Mouse (Mus musculus): Measurements from ENCODE around the gene Rab40c. TPM values are rescaled to one million over a fixed set of nuclear protein-coding genes. Genes with fewer than 3 reads are reported as not detected.

Rab40c gene
- total and polyA plus RNA-seq, 3 experiments: 9.3 to 12.4 (median 10.8) TPM

DNA sequence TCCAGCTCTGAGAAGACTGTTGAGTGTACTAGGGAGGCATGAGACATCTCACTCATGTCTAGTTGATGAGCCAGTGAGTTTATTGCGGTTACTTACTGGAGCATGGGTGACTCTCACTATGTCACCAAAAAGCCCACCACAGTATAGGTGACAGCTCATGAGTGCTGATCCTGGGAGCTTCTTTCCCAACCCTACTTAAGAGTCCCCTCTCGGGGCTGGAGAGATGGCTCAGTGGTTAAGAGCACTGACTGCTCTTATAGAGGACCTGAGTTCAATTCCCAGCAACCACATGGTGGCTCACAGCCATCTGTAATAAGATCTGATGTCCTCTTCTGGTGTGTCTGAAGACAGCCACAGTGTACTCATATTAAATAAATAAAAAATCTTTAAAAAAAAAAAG, 49.6 kb downstream of the Rab40c start:
- Histone ChIP-seq H3K9me3 (replicated peaks) (no peaks in the 10 kb centered on the region), H3K27me3 (ENCODE audit: insufficient read depth, low read length) (no peaks in the 10 kb centered on the region; the same call in 1 of the 2 replicates), H3K4me1 (ENCODE audit: insufficient read depth, low read depth, low read length) (peaks cover 51% of the 10 kb centered on the region), H3K36me3 (replicated peaks) (peaks cover 20% of the 10 kb centered on the region), H3K4me3 (ENCODE audit: low read depth, low read length) (no peak overlapping the region)
- TF ChIP-seq POLR2AphosphoS5 (IDR thresholded peaks at IDR 0.05; ENCODE audit: insufficient replicate concordance, low read depth, low read length): no peak
- no peak for TF ChIP-seq CTCF (IDR thresholded peaks at IDR 0.05; ENCODE audit: low read depth, low read length)
- TF ChIP-seq GATA1 (IDR thresholded peaks at IDR 0.05; ENCODE audit: borderline replicate concordance, low read length): no peak
- no peak for TF ChIP-seq GATA2 (IDR thresholded peaks at IDR 0.05; ENCODE audit: borderline replicate concordance, low read depth, low read length)
- no peak for TF ChIP-seq TAL1 (conservative IDR thresholded peaks at IDR 0.05; ENCODE audit: low read depth, low read length)
- DNase-seq (ENCODE audit: low spot score) (no peak), ATAC-seq (ENCODE audit: extremely low read depth, insufficient number of reproducible peaks, low FRiP score, poor library complexity, severe bottlenecking) (no peak)

DNA sequence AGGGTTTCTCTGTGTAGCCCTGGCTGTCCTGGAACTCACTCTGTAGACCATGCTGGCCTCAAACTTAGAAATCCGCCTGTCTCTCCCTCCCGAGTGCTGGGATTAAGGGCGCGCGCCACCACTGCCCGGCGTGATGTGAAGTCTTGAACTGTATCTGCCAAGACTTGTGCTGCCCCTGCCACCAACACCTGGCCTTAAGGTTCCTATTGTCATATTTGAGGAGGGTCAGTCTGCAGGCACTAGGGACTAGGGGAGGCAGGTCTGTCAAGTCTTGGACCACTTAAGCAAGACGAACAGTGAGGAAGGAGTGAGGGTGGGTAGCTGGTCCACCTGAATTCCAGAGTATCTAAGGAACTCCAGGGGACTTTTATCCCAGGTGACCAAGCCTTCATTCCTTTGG, 50.0 kb downstream of the Rab40c start:
- Histone ChIP-seq H3K27me3 (ENCODE audit: insufficient read depth, low read length) (no peaks in the 10 kb centered on the region; the same call in 1 of the 2 replicates), H3K36me3 (replicated peaks) (peaks cover 24% of the 10 kb centered on the region), H3K9me3 (replicated peaks) (no peaks in the 10 kb centered on the region), H3K4me1 (ENCODE audit: insufficient read depth, low read depth, low read length) (peaks cover 48% of the 10 kb centered on the region), H3K4me3 (ENCODE audit: low read depth, low read length) (no peak overlapping the region)
- DNase-seq (ENCODE audit: low spot score) (no peak), ATAC-seq (ENCODE audit: extremely low read depth, insufficient number of reproducible peaks, low FRiP score, poor library complexity, severe bottlenecking) (no peak)
- TF ChIP-seq POLR2AphosphoS5 (IDR thresholded peaks at IDR 0.05; ENCODE audit: insufficient replicate concordance, low read depth, low read length): no peak
- no peak for TF ChIP-seq TAL1 (conservative IDR thresholded peaks at IDR 0.05; ENCODE audit: low read depth, low read length)
- no peak for TF ChIP-seq CTCF (IDR thresholded peaks at IDR 0.05; ENCODE audit: low read depth, low read length)
- no peak for TF ChIP-seq GATA1 (IDR thresholded peaks at IDR 0.05; ENCODE audit: borderline replicate concordance, low read length)
- no peak for TF ChIP-seq GATA2 (IDR thresholded peaks at IDR 0.05; ENCODE audit: borderline replicate concordance, low read depth, low read length)

DNA sequence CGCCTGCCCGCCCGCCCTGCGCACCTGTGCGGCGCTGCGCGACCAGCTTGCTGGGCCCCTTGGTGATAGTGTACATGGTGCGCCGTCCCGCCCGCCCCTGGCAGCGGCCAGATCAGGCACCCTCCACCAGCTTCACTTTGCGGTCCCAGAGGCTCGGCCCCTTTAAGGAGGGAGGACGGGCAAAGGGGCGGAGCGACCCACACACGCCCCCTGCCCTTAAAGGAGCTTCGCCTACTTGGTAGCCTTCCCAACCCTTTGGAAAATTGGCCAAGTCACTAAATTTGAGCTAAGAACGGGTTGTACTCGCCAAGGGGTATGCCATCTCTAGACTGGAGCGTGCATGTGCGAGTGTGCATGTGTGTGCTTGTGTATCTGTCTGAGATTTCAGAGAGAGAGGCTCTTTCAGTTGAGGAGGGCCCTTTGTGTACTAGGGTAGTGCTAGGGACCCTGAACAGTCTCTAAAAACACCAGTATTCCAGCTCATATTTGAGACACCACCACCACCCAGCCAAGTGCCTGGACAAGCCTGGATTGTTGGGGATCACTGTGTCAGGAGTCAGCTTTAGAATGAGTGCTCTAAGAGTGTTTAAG, 50.8 kb downstream of the Rab40c start, which contains the start of gene Mcrip2:
Gene Mcrip2, minus strand, starts transcription at position 164 of the 591 bp plus-strand sequence.
- Histone ChIP-seq H3K9me3 (replicated peaks) (no peaks in the 10 kb centered on the region), H3K4me3 (ENCODE audit: low read depth, low read length) (peak within 1 kb of the TSS; percentile 83), H3K36me3 (replicated peaks) (peaks cover 32% of the 10 kb centered on the region), H3K4me1 (ENCODE audit: insufficient read depth, low read depth, low read length) (peaks cover 40% of the 10 kb centered on the region), H3K27me3 (ENCODE audit: insufficient read depth, low read length) (no peaks in the 10 kb centered on the region; the same call in 1 of the 2 replicates)
- peak; percentile 60 for ATAC-seq (ENCODE audit: extremely low read depth, insufficient number of reproducible peaks, low FRiP score, poor library complexity, severe bottlenecking)
- TF ChIP-seq TAL1 (conservative IDR thresholded peaks at IDR 0.05; ENCODE audit: low read depth, low read length): no peak
- TF ChIP-seq CTCF (IDR thresholded peaks at IDR 0.05; ENCODE audit: low read depth, low read length): no peak
- TF ChIP-seq POLR2AphosphoS5 (IDR thresholded peaks at IDR 0.05; ENCODE audit: insufficient replicate concordance, low read depth, low read length): no peak
- DNase-seq (ENCODE audit: low spot score): peak; percentile 79

DNA sequence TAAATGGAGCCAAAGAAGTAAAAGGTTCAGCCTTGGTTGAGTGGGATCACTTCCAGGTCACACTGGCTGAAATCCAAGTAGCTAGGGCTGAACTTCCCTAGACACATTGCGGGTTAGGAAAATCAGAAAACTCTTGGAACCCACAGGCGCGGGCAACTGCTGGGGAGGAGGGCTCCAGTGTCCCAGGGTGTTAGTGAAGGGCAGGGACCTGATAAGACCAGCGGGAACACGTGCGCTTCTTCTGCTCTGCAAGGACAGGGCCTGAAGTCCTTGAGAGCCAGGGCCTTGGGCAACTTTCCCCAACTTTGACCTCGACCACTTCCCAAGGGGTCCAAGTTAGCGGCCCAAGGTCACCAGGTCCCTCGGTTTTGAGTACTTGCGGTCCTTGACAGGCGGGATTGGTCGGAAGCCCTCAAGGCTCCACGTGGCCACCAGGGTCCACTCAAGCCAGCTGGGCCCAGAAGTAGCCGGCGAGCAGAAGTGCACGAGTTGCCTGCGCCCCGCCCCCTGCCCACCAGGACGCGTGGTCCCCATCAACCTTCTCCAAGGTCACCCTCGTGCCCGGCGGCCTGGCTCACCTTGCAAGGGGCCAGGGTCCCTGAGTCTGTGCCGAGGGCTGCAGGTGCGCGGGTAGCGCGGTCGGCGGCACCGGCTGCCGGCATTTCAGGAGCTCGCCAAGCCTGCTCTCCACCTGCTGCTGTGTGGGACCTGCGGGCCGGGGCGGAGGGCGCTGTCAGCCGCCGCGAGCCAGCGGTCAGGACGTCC, 51.5 kb downstream of the Rab40c start:
- Histone ChIP-seq H3K27me3 (ENCODE audit: insufficient read depth, low read length) (no peaks in the 10 kb centered on the region; the same call in 1 of the 2 replicates), H3K4me3 (ENCODE audit: low read depth, low read length) (peak overlapping the region; percentile 83), H3K4me1 (ENCODE audit: insufficient read depth, low read depth, low read length) (peaks cover 37% of the 10 kb centered on the region), H3K36me3 (replicated peaks) (peaks cover 37% of the 10 kb centered on the region), H3K9me3 (replicated peaks) (no peaks in the 10 kb centered on the region)
- ATAC-seq (ENCODE audit: extremely low read depth, insufficient number of reproducible peaks, low FRiP score, poor library complexity, severe bottlenecking) (no peak), DNase-seq (ENCODE audit: low spot score) (no peak)
- TF ChIP-seq POLR2AphosphoS5 (IDR thresholded peaks at IDR 0.05; ENCODE audit: insufficient replicate concordance, low read depth, low read length): no peak
- TF ChIP-seq GATA1 (IDR thresholded peaks at IDR 0.05; ENCODE audit: borderline replicate concordance, low read length): no peak
- TF ChIP-seq TAL1 (conservative IDR thresholded peaks at IDR 0.05; ENCODE audit: low read depth, low read length): no peak
- no peak for TF ChIP-seq CTCF (IDR thresholded peaks at IDR 0.05; ENCODE audit: low read depth, low read length)

DNA sequence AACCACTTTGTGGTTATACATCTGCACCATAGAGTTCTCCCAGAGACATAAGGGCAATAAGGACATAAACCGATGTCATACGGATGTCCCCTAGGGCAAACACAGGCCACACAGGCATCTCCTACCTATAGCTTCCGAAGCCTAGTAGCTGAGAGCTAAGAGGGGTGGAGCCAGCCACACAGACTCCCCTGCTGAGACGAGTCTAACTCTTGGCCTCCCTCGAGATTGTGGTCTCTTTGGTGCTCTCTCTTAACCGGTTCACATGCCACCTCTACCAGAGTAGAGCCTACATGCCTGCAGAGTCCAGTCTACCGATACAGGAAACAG, 52.1 kb downstream of the Rab40c start:
- H3K4me3 ChIP-seq (ENCODE audit: low read depth, low read length): peak overlapping the region; percentile 83; the same call in 1 of the 2 replicates
- no peak for TF ChIP-seq GATA1 (IDR thresholded peaks at IDR 0.05; ENCODE audit: borderline replicate concordance, low read length)
- no peak for TF ChIP-seq POLR2AphosphoS5 (IDR thresholded peaks at IDR 0.05; ENCODE audit: insufficient replicate concordance, low read depth, low read length)
- no peak for TF ChIP-seq CTCF (IDR thresholded peaks at IDR 0.05; ENCODE audit: low read depth, low read length)
- no peak for TF ChIP-seq GATA2 (IDR thresholded peaks at IDR 0.05; ENCODE audit: borderline replicate concordance, low read depth, low read length)
- TF ChIP-seq TAL1 (conservative IDR thresholded peaks at IDR 0.05; ENCODE audit: low read depth, low read length): no peak
- no peaks in the 10 kb centered on the region; the same call in 1 of the 2 replicates for H3K27me3 ChIP-seq (ENCODE audit: insufficient read depth, low read length)
- peak; percentile 45 for DNase-seq (ENCODE audit: low spot score)
- no peaks in the 10 kb centered on the region for H3K9me3 ChIP-seq (replicated peaks)
- ATAC-seq (ENCODE audit: extremely low read depth, insufficient number of reproducible peaks, low FRiP score, poor library complexity, severe bottlenecking): peak; percentile 4; the same call in 1 of the 2 replicates
- peaks cover 39% of the 10 kb centered on the region for H3K36me3 ChIP-seq (replicated peaks)
- H3K4me1 ChIP-seq (ENCODE audit: insufficient read depth, low read depth, low read length): peaks cover 39% of the 10 kb centered on the region

DNA sequence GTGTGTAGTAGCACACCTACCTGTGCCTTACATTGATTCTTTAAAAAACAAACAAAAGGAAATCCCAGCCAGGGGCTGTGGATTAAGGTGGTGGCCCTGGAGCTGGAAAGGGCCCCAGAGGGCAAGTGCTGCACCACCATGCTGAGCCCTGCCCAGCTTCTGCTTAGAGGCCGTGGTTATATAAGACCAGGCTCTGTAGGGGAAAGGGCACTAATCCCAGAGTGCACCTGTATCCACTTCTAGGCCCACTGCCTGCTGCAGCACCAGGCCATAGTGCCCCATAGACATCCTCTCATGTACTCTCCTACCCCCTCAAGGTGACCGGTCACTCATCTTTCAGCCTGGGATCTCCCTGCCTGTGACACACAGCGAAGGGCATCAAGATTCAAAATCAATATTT, 53.4 kb downstream of the Rab40c start:
- no peak for DNase-seq (ENCODE audit: low spot score)
- TF ChIP-seq CTCF (IDR thresholded peaks at IDR 0.05; ENCODE audit: low read depth, low read length): no peak
- no peak for TF ChIP-seq POLR2AphosphoS5 (IDR thresholded peaks at IDR 0.05; ENCODE audit: insufficient replicate concordance, low read depth, low read length)
- TF ChIP-seq GATA1 (IDR thresholded peaks at IDR 0.05; ENCODE audit: borderline replicate concordance, low read length): no peak
- H3K36me3 ChIP-seq (replicated peaks): peaks cover 39% of the 10 kb centered on the region
- no peaks in the 10 kb centered on the region for H3K9me3 ChIP-seq (replicated peaks)
- no peaks in the 10 kb centered on the region; the same call in 1 of the 2 replicates for H3K27me3 ChIP-seq (ENCODE audit: insufficient read depth, low read length)
- no peak overlapping the region for H3K4me3 ChIP-seq (ENCODE audit: low read depth, low read length)
- no peak for ATAC-seq (ENCODE audit: extremely low read depth, insufficient number of reproducible peaks, low FRiP score, poor library complexity, severe bottlenecking)
- peaks cover 47% of the 10 kb centered on the region for H3K4me1 ChIP-seq (ENCODE audit: insufficient read depth, low read depth, low read length)

All from G1E (cell line).